ENCODE assay signal across 8 mouse cellular contexts in the genomic region with DNA sequence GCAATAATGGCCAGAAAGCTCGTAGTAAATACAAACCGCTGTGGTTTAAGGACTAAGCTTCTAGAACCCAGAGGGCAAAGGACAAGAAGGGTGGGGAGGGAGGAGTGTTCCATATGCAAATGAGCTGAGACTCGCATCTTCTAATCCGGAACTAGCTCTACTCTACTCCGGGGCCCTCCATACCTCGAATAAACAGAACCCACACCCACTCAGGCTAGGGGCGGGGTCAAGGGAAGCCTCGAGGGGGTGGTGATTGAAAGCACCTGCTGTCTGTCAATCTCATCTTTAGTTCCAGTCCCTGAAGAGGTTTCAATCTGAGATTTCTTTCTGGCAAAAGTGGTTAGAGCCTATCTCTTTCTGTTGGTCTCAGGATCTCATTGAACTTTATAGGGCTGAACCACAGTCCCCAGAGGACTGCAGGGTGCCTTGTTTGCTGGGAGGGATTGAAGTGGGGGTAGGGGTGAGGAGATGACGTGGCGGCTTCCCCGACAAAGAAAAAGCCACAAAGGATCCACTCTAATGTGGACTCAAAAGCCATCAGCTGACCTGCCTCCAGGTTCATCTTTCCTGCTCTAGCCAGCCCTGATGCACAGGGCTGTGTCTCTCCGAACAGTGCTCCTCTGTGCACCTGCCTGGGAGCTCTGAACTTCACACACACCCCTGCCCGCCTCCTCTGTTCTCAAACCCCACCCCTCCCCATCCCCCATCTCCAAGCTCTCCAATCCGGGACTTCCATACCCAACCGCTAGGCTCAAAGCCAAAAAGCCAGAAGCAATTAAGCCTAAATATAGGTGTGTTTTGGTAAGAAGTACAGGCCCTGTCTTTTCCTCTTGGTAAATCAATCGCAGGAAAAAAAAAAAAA. TPM values are rescaled to one million over a fixed set of nuclear protein-coding genes. Genes with fewer than 3 reads are reported as not detected.
A peak's percentile ranks its signal among the peaks of the same experiment; 100 is the strongest.
DNase-seq lines count a peak whose midpoint lies in the region; ATAC-seq and TF ChIP-seq lines count a peak whose summit lies in the region.

No protein-coding gene starts in this region.

- TF ChIP-seq CTCF in thymus, adult 2 months (IDR thresholded peaks at IDR 0.05; ENCODE audit: borderline replicate concordance, control insufficient read depth, extremely low read depth, insufficient read depth, low read length, poor library complexity), result no peak
- TF ChIP-seq CTCF in midbrain, postnatal 0 days (IDR thresholded peaks at IDR 0.05), result no peak

- WGBS in thymus, adult 2 months, result 42% methylated on average over 16 of the region's 16 CpGs
- 4% methylated on average over 16 of the region's 16 CpGs for WGBS in forebrain, embryonic 11.5 days
- 8% methylated on average over 16 of the region's 16 CpGs for WGBS in midbrain, postnatal 0 days

- H3K9ac ChIP-seq in forebrain, embryonic 11.5 days (ENCODE audit: low read length), result 0 out of 2 replicates have a peak overlapping the region, but pooled peaks have one; percentile 12
- H3K9ac ChIP-seq in midbrain, postnatal 0 days (replicated peaks; ENCODE audit: low read length, poor library complexity, severe bottlenecking), result no peak overlapping the region

- peak; percentile 56; the same call in 1 of the 2 replicates for ATAC-seq in forebrain, embryonic 11.5 days (replicated peaks; ENCODE audit: low FRiP score)
- ATAC-seq in midbrain, postnatal 0 days (ENCODE audit: low FRiP score), result no peak
- no peak for ATAC-seq in erythroid progenitor cell, adult 5-6 weeks (replicated peaks; ENCODE audit: low FRiP score, poor library complexity, severe bottlenecking)

- H3K4me1 ChIP-seq in thymus, adult 2 months (replicated peaks; ENCODE audit: control insufficient read depth, insufficient read depth, low read length), result no peaks in the 10 kb centered on the region
- peaks cover 14% of the 10 kb centered on the region for H3K4me1 ChIP-seq in forebrain, embryonic 11.5 days (replicated peaks; ENCODE audit: control insufficient read depth, insufficient read depth, low read length)
- no peaks in the 10 kb centered on the region for H3K4me1 ChIP-seq in midbrain, postnatal 0 days (ENCODE audit: insufficient read depth, low read length)

- DNase-seq in thymus, adult 2 months, result peak; percentile 23
- no peak for DNase-seq in thymus, adult 18-20 months
- DNase-seq in forebrain, embryonic 11.5 days (ENCODE audit: low spot score), result peak; percentile 67
- peak; percentile 65 for DNase-seq in kidney, postnatal 14 days
- peak; percentile 44 for DNase-seq in midbrain, postnatal 0 days (ENCODE audit: low spot score)
- DNase-seq in cerebellum, postnatal 4 days (ENCODE audit: low spot score in 2 of 2), result no peak
- no peak for DNase-seq in layer of hippocampus, adult 18-20 months (ENCODE audit: low spot score in 2 of 2)

- H3K4me3 ChIP-seq in thymus, adult 2 months (ENCODE audit: control insufficient read depth, insufficient read depth, low read length), result no peak overlapping the region
- no peak overlapping the region for H3K4me3 ChIP-seq in forebrain, embryonic 11.5 days (ENCODE audit: low read depth, low read length)
- H3K4me3 ChIP-seq in midbrain, postnatal 0 days (ENCODE audit: low read depth, low read length), result no peak overlapping the region

- no peak for TF ChIP-seq POLR2A in thymus, adult 2 months (IDR thresholded peaks at IDR 0.05; ENCODE audit: control insufficient read depth, extremely low read depth, insufficient read depth, low read length, poor library complexity)

- H3K27me3 ChIP-seq in thymus, adult 2 months (ENCODE audit: control insufficient read depth, insufficient read depth, low read length), result no peaks in the 10 kb centered on the region; the same call in none of the 2 replicates
- peaks cover 9% of the 10 kb centered on the region for H3K27me3 ChIP-seq in forebrain, embryonic 11.5 days (ENCODE audit: control insufficient read depth, insufficient read depth, low read length)
- peaks cover 14% of the 10 kb centered on the region for H3K27me3 ChIP-seq in midbrain, postnatal 0 days (ENCODE audit: insufficient read depth, low read length)

- H3K36me3 ChIP-seq in thymus, adult 2 months (ENCODE audit: control insufficient read depth, insufficient read depth, low read length), result no peaks in the 10 kb centered on the region
- H3K36me3 ChIP-seq in forebrain, embryonic 11.5 days (ENCODE audit: control insufficient read depth, insufficient read depth, low read length), result no peaks in the 10 kb centered on the region
- H3K36me3 ChIP-seq in midbrain, postnatal 0 days (ENCODE audit: insufficient read depth, low read length), result no peaks in the 10 kb centered on the region

- peak overlapping the region; percentile 21 for H3K4me2 ChIP-seq in forebrain, embryonic 11.5 days (ENCODE audit: low read depth, low read length, severe bottlenecking)
- H3K4me2 ChIP-seq in midbrain, postnatal 0 days (ENCODE audit: low read depth, low read length, poor library complexity, severe bottlenecking), result no peak overlapping the region

- no peaks in the 10 kb centered on the region for H3K9me3 ChIP-seq in forebrain, embryonic 11.5 days (ENCODE audit: control insufficient read depth, low read length)
- no peaks in the 10 kb centered on the region for H3K9me3 ChIP-seq in midbrain, postnatal 0 days (ENCODE audit: low read length)

- no peak overlapping the region for H3K27ac ChIP-seq in thymus, adult 2 months (ENCODE audit: control insufficient read depth, insufficient read depth, low read length)
- H3K27ac ChIP-seq in forebrain, embryonic 11.5 days (ENCODE audit: low read depth, low read length), result no peak overlapping the region; the same call in 1 of the 2 replicates
- H3K27ac ChIP-seq in midbrain, postnatal 0 days (ENCODE audit: low read depth, low read length), result no peak overlapping the region

RNA-seq across cellular contexts. Expression of gene Marveld3, which starts 4.6 kb away (rescaled TPM):
- polyA plus RNA-seq in thymus, adult 2 months (2012; rRNA removed), result 0.43 and 0.50 TPM in 2 replicates
- 0.65 and 1.1 TPM in 2 replicates for polyA plus RNA-seq in forebrain, embryonic 11.5 days (2014; fragmentation: Nextera tagmentation; extraction: Ambion mirVana)
- total RNA-seq in midbrain, postnatal 0 days (2014; rRNA removed), result 0.47 and 1.4 TPM in 2 replicates
- polyA plus RNA-seq in midbrain, postnatal 0 days (2015; fragmentation: Nextera tagmentation; extraction: Ambion mirVana), result 1.1 and 1.6 TPM in 2 replicates
- total RNA-seq in erythroid progenitor cell, adult 5-6 weeks (2015; ENCODE audit: low replicate concordance), result not detected in 2 replicates
- total RNA-seq in erythroid progenitor cell, adult 5-6 weeks (2017; ENCODE audit: low replicate concordance), result not detected in 2 replicates
- under 1 TPM in 1 of 2 experiments, not detected in 1; 0.18 TPM for total RNA-seq in layer of hippocampus, adult 18-20 months (2021)

RNA-seq across cellular contexts. Expression of gene Tat, which starts 32.8 kb away (rescaled TPM):
- polyA plus RNA-seq in thymus, adult 2 months (2012; rRNA removed), result 0.61 and 2.6 TPM in 2 replicates
- not detected in 2 replicates for polyA plus RNA-seq in forebrain, embryonic 11.5 days (2014; fragmentation: Nextera tagmentation; extraction: Ambion mirVana)
- not detected in 2 replicates for total RNA-seq in midbrain, postnatal 0 days (2014; rRNA removed)
- polyA plus RNA-seq in midbrain, postnatal 0 days (2015; fragmentation: Nextera tagmentation; extraction: Ambion mirVana), result 0.14 and 0.15 TPM in 2 replicates
- not detected in 2 replicates for total RNA-seq in erythroid progenitor cell, adult 5-6 weeks (2015; ENCODE audit: low replicate concordance)
- total RNA-seq in erythroid progenitor cell, adult 5-6 weeks (2017; ENCODE audit: low replicate concordance), result not detected in 2 replicates
- total RNA-seq in layer of hippocampus, adult 18-20 months (2021), result under 1 TPM; 0.12 to 0.15 TPM

Comparison
In these comparisons a context has a peak if more than half of its experiments do, and no peak if none do; other contexts are left out.
1. DNase-seq: peak in thymus, adult 2 months (single experiment), forebrain, embryonic 11.5 days (single experiment), kidney, postnatal 14 days (single experiment) and midbrain, postnatal 0 days (single experiment); none in thymus, adult 18-20 months (0 of 2), cerebellum, postnatal 4 days (0 of 2) and layer of hippocampus, adult 18-20 months (0 of 2).